Mouse (Mus musculus) liver, embryonic 15.5 days (tissue): ENCODE results near the gene AL607142.1. TPM values are rescaled to one million over a fixed set of nuclear protein-coding genes. Genes with fewer than 3 reads are reported as not detected.
A peak's percentile ranks its signal among the peaks of the same experiment; 100 is the strongest.

Source experiments
- ATAC-seq: fragments of 200-750 bp; cut with Nextera tagmentation; 2 replicates; pipeline ENCODE4 v1.8.0; 2017; ENCODE audit warnings: moderate number of reproducible peaks, mild to moderate bottlenecking, moderate library complexity; ENCODE audit not compliant: insufficient read depth
- H3K27ac ChIP-seq: fragments of 300-500 bp; sonication (generic); replicated peaks from 2 replicates; pipeline ENCODE4 v1.5.1; 2015; ENCODE audit warnings: mild to moderate bottlenecking, inconsistent platforms
- H3K27me3 ChIP-seq: fragments of 300-500 bp; sonication (generic); 2 replicates; pipeline ENCODE4 v1.6.1; 2015; ENCODE audit warnings: mild to moderate bottlenecking, inconsistent platforms
- H3K36me3 ChIP-seq: fragments of 300-500 bp; sonication (generic); replicated peaks from 2 replicates; pipeline ENCODE4 v1.6.1; 2015; ENCODE audit warnings: moderate library complexity, mild to moderate bottlenecking, inconsistent platforms
- H3K4me1 ChIP-seq: fragments of 300-500 bp; sonication (generic); replicated peaks from 2 replicates; pipeline ENCODE4 v1.6.1; 2015; ENCODE audit warnings: inconsistent platforms
- H3K4me2 ChIP-seq: fragments of 300-500 bp; sonication (generic); 2 replicates; pipeline ENCODE4 v1.6.1; 2015; ENCODE audit warnings: moderate library complexity, mild to moderate bottlenecking, inconsistent platforms
- H3K4me3 ChIP-seq: fragments of 300-500 bp; sonication (generic); replicated peaks from 2 replicates; pipeline ENCODE4 v1.5.1; 2015; ENCODE audit warnings: mild to moderate bottlenecking, inconsistent platforms
- H3K9ac ChIP-seq: fragments of 300-500 bp; sonication (generic); 2 replicates; pipeline ENCODE4 v1.6.1; 2015; ENCODE audit warnings: moderate library complexity, mild to moderate bottlenecking, inconsistent platforms
- H3K9me3 ChIP-seq: fragments of 300-500 bp; sonication (generic); replicated peaks from 2 replicates; pipeline ENCODE4 v1.6.1; 2016; ENCODE audit warnings: inconsistent platforms
- WGBS: fragments of 180-500 bp; shearing (Covaris S2); methylation state at CpG from one replicate; pipeline ENCODE4 v1.1.7; 2015; ENCODE audit warnings: mixed read lengths; ENCODE audit not compliant: insufficient replicate concordance; 5-methylcytosine and 5-hydroxymethylcytosine counted together
- polyA plus RNA-seq: library from polyadenylated mRNA; unstranded; fragments of >200 nt; fragmentation: Nextera tagmentation; extraction: Ambion mirVana; gene quantifications from 2 replicates; pipeline ENCODE4 v1.2.1, GENCODE M21; 2015

The AL607142.1 gene
- polyA plus RNA-seq = not detected in 2 replicates

GRCm38 (mm10) chr4:120064696-120065095 is at the start of gene AL607142.1:
Gene AL607142.1 (plus strand): TSS chr4:120064996.
- H3K4me2 ChIP-seq = no peak within 1 kb of the TSS
- ATAC-seq = no peak

GRCm38 (mm10) chr4:120018426-120018825 is 46.4 kb upstream of the AL607142.1 start:
- no peak for ATAC-seq
- no peak overlapping the region for H3K4me2 ChIP-seq
- H3K9me3 ChIP-seq = no peaks in the 10 kb centered on the region
- no peak overlapping the region for H3K27ac ChIP-seq
- WGBS = 52% methylated on average over 5 of the region's 5 CpGs
- H3K4me3 ChIP-seq = no peak overlapping the region
- H3K36me3 ChIP-seq = no peaks in the 10 kb centered on the region
- H3K4me1 ChIP-seq = no peaks in the 10 kb centered on the region
- H3K27me3 ChIP-seq = no peaks in the 10 kb centered on the region
- H3K9ac ChIP-seq = no peak overlapping the region

More at GRCm38 (mm10) chr4:120064696-120065095, at the start of gene AL607142.1:
- Histone ChIP-seq H3K36me3 (no peaks in the 10 kb centered on the region), H3K4me3 (no peak within 1 kb of the TSS), H3K27me3 (no peaks in the 10 kb centered on the region), H3K4me1 (no peaks in the 10 kb centered on the region), H3K27ac (no peak within 1 kb of the TSS), H3K9ac (no peak within 1 kb of the TSS), H3K9me3 (no peaks in the 10 kb centered on the region)
- 68% methylated on average over 10 of the region's 10 CpGs for WGBS

GRCm38 (mm10) chr4:120022392-120022791 is 42.4 kb upstream of the AL607142.1 start:
- ATAC-seq = no peak
- Histone ChIP-seq H3K9ac (no peak overlapping the region), H3K4me3 (no peak overlapping the region), H3K27me3 (no peaks in the 10 kb centered on the region), H3K4me2 (no peak overlapping the region), H3K9me3 (no peaks in the 10 kb centered on the region), H3K27ac (no peak overlapping the region), H3K4me1 (no peaks in the 10 kb centered on the region), H3K36me3 (no peaks in the 10 kb centered on the region)
- WGBS = 37% methylated on average over 3 of the region's 3 CpGs

- Histone ChIP-seq H3K9ac (no peak overlapping the region), H3K9me3 (no peaks in the 10 kb centered on the region), H3K27me3 (no peaks in the 10 kb centered on the region), H3K4me3 (no peak overlapping the region), H3K36me3 (no peaks in the 10 kb centered on the region), H3K27ac (no peak overlapping the region), H3K4me1 (no peaks in the 10 kb centered on the region), H3K4me2 (no peak overlapping the region)
- no peak for ATAC-seq
- WGBS = 52% methylated on average over 4 of the region's 4 CpGs
These were observed 41.5 kb upstream of the AL607142.1 start for GRCm38 (mm10) chr4:120023221-120023840.

GRCm38 (mm10) chr4:120024071-120024470 is 40.7 kb upstream of the AL607142.1 start:
- no peak for ATAC-seq
- Histone ChIP-seq H3K36me3 (no peaks in the 10 kb centered on the region), H3K9me3 (no peaks in the 10 kb centered on the region), H3K4me3 (no peak overlapping the region), H3K4me2 (no peak overlapping the region), H3K27me3 (no peaks in the 10 kb centered on the region), H3K27ac (no peak overlapping the region), H3K9ac (no peak overlapping the region), H3K4me1 (no peaks in the 10 kb centered on the region)
- WGBS = 56% methylated on average over 10 of the region's 10 CpGs

- H3K36me3 ChIP-seq = no peaks in the 10 kb centered on the region
- WGBS = 59% methylated on average over 1 of the region's 1 CpGs
- ATAC-seq = no peak
These were observed 37.1 kb upstream of the AL607142.1 start for GRCm38 (mm10) chr4:120027671-120028070.

GRCm38 (mm10) chr4:120029937-120030336 is 34.9 kb upstream of the AL607142.1 start:
- Histone ChIP-seq H3K36me3 (no peaks in the 10 kb centered on the region), H3K27me3 (peaks cover 51% of the 10 kb centered on the region), H3K9me3 (no peaks in the 10 kb centered on the region), H3K27ac (no peak overlapping the region), H3K4me1 (no peaks in the 10 kb centered on the region), H3K4me3 (no peak overlapping the region), H3K9ac (no peak overlapping the region), H3K4me2 (no peak overlapping the region)
- 45% methylated on average over 1 of the region's 1 CpGs for WGBS
- no peak for ATAC-seq

More at GRCm38 (mm10) chr4:120027671-120028070, 37.1 kb upstream of the AL607142.1 start:
- Histone ChIP-seq H3K4me3 (no peak overlapping the region), H3K9ac (no peak overlapping the region), H3K27me3 (peaks cover 28% of the 10 kb centered on the region), H3K4me1 (no peaks in the 10 kb centered on the region), H3K27ac (no peak overlapping the region), H3K4me2 (no peak overlapping the region), H3K9me3 (no peaks in the 10 kb centered on the region)

- Histone ChIP-seq H3K36me3 (no peaks in the 10 kb centered on the region), H3K9ac (no peak overlapping the region), H3K27ac (no peak overlapping the region), H3K4me2 (peak overlapping the region; percentile 61), H3K27me3 (peaks cover 63% of the 10 kb centered on the region), H3K4me1 (no peaks in the 10 kb centered on the region), H3K4me3 (peak overlapping the region; percentile 44), H3K9me3 (no peaks in the 10 kb centered on the region)
- peak; percentile 52 for ATAC-seq
- WGBS = 2% methylated on average over 55 of the region's 70 CpGs
These were observed 32.3 kb upstream of the AL607142.1 start for GRCm38 (mm10) chr4:120032320-120032983.

- Histone ChIP-seq H3K9me3 (no peaks in the 10 kb centered on the region), H3K36me3 (no peaks in the 10 kb centered on the region), H3K27ac (no peak overlapping the region), H3K4me1 (no peaks in the 10 kb centered on the region), H3K27me3 (peaks cover 63% of the 10 kb centered on the region), H3K4me3 (peak overlapping the region; percentile 44), H3K9ac (no peak overlapping the region), H3K4me2 (peak overlapping the region; percentile 61)
- WGBS = under 1% methylated on average over 38 of the region's 38 CpGs
- ATAC-seq = no peak
These were observed 31.8 kb upstream of the AL607142.1 start for GRCm38 (mm10) chr4:120032984-120033355.

GRCm38 (mm10) chr4:120036294-120036693 is 28.5 kb upstream of the AL607142.1 start:
- no peak overlapping the region for H3K27ac ChIP-seq
- 57% methylated on average over 4 of the region's 4 CpGs for WGBS
- H3K9me3 ChIP-seq = no peaks in the 10 kb centered on the region
- H3K36me3 ChIP-seq = no peaks in the 10 kb centered on the region
- H3K9ac ChIP-seq = no peak overlapping the region
- no peaks in the 10 kb centered on the region for H3K4me1 ChIP-seq
- no peak for ATAC-seq
- no peak overlapping the region for H3K4me2 ChIP-seq
- peaks cover 49% of the 10 kb centered on the region for H3K27me3 ChIP-seq
- no peak overlapping the region for H3K4me3 ChIP-seq

- H3K27ac ChIP-seq = no peak overlapping the region
- H3K27me3 ChIP-seq = peaks cover 41% of the 10 kb centered on the region
- H3K9me3 ChIP-seq = no peaks in the 10 kb centered on the region
- no peak overlapping the region for H3K4me2 ChIP-seq
- no peak overlapping the region for H3K4me3 ChIP-seq
- no peak overlapping the region for H3K9ac ChIP-seq
- WGBS = 36% methylated on average over 7 of the region's 7 CpGs
- H3K4me1 ChIP-seq = no peaks in the 10 kb centered on the region
- ATAC-seq = no peak
- H3K36me3 ChIP-seq = no peaks in the 10 kb centered on the region
These were observed 27.8 kb upstream of the AL607142.1 start for GRCm38 (mm10) chr4:120037007-120037406.
